Mouse (Mus musculus): Measurements from ENCODE around the gene Zbtb7b. TPM values are rescaled to one million over a fixed set of nuclear protein-coding genes. Genes with fewer than 3 reads are reported as not detected.

The Zbtb7b gene
- polyA plus RNA-seq, 1 experiment from 2014 or later = 8.2 TPM

GRCm38 (mm10) chr3:89380711-89381110 is 13.9 kb downstream of the Zbtb7b start:
- ATAC-seq (ENCODE audit: insufficient number of reproducible peaks, low FRiP score, low TSS enrichment, low read depth) = no peak
- Histone ChIP-seq H3K4me3 (replicated peaks) (no peak overlapping the region), H3K36me3 (peaks cover 12% of the 10 kb centered on the region; the same call in 1 of the 2 replicates), H3K27me3 (no peaks in the 10 kb centered on the region), H3K4me1 (peaks cover 44% of the 10 kb centered on the region), H3K9ac (no peak overlapping the region), H3K9me3 (replicated peaks) (no peaks in the 10 kb centered on the region), H3K27ac (replicated peaks) (no peak overlapping the region), H3K4me2 (replicated peaks) (no peak overlapping the region)
- WGBS = 93% methylated on average over 18 of the region's 18 CpGs

DNA sequence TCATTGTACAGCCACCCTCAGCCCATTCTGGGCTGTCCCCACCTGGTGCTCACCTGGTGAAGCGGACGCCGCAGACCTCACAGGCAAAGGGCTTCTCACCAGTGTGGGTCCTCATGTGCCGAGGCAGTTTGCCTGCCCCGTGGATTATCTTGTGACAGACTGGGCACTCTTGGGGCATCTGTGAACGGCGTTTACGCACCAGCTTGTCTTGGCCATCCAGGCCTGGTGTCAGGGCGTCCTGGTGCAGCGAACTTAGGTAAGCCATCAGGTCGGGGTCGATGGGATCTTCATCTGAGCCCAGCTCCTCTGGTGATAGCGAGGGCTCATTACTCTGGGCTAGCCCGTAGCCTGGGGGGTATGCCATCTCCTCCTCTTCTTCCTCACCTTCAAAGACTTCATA is 14.3 kb downstream of the Zbtb7b start:
- Histone ChIP-seq H3K9ac (no peak overlapping the region), H3K4me3 (replicated peaks) (no peak overlapping the region), H3K9me3 (replicated peaks) (no peaks in the 10 kb centered on the region), H3K27me3 (no peaks in the 10 kb centered on the region), H3K27ac (replicated peaks) (no peak overlapping the region), H3K4me1 (peaks cover 40% of the 10 kb centered on the region), H3K36me3 (peaks cover 12% of the 10 kb centered on the region; the same call in 1 of the 2 replicates), H3K4me2 (replicated peaks) (no peak overlapping the region)
- 92% methylated on average over 14 of the region's 14 CpGs for WGBS
- no peak for ATAC-seq (ENCODE audit: insufficient number of reproducible peaks, low FRiP score, low TSS enrichment, low read depth)

- H3K36me3 ChIP-seq = peaks cover 12% of the 10 kb centered on the region; the same call in 1 of the 2 replicates
- no peak for ATAC-seq (ENCODE audit: insufficient number of reproducible peaks, low FRiP score, low TSS enrichment, low read depth)
- H3K27me3 ChIP-seq = no peaks in the 10 kb centered on the region
- H3K27ac ChIP-seq (replicated peaks) = no peak overlapping the region
- H3K4me3 ChIP-seq (replicated peaks) = no peak overlapping the region
- peaks cover 32% of the 10 kb centered on the region for H3K4me1 ChIP-seq
- H3K9me3 ChIP-seq (replicated peaks) = no peaks in the 10 kb centered on the region
- no peak overlapping the region for H3K9ac ChIP-seq
- H3K4me2 ChIP-seq (replicated peaks) = no peak overlapping the region
- 84% methylated on average over 31 of the region's 31 CpGs for WGBS
These were observed 15.0 kb downstream of the Zbtb7b start for GRCm38 (mm10) chr3:89379388-89380131.

DNA sequence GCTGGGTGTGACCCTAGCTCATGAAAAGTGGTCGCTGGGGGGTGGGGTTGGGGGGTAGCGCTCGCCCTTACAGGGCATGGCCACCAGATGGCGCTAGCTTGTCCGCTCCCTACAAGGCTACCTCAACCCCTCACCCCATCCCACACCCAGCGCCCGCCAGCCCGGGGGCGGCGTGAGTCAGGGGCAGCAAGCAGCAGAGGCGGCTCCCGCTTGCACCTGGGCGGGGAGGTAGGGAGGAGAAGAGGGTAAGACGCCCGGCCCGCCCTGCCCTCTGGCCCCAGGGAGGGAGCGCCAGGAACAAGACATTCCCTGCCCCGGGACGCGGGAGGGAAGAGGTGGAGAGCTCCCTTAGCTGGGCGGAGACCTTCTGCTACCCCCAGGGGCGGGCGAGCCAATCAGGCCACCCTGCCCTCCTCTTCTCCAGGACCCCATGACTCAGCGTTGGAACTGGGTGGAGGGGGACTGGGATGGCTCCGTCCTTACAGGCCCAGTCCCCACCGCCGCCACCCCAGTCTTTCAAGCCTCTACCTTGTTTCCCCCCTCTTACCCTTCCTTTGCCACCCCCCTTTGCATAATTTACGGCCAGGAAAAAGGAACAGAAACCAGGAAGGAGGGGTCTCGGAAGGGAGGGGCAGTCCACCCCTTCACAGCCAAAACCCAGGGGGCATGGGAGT is 16.0 kb downstream of the Zbtb7b start:
- peaks cover 12% of the 10 kb centered on the region; the same call in 1 of the 2 replicates for H3K36me3 ChIP-seq
- peak overlapping the region; percentile 58 for H3K27ac ChIP-seq (replicated peaks)
- no peaks in the 10 kb centered on the region for H3K27me3 ChIP-seq
- peak overlapping the region; percentile 58 for H3K9ac ChIP-seq
- H3K4me2 ChIP-seq (replicated peaks) = peak overlapping the region; percentile 76
- under 1% methylated on average over 29 of the region's 29 CpGs for WGBS
- peaks cover 24% of the 10 kb centered on the region for H3K4me1 ChIP-seq
- peak overlapping the region; percentile 58 for H3K4me3 ChIP-seq (replicated peaks)
- peak; percentile 89 for ATAC-seq (ENCODE audit: insufficient number of reproducible peaks, low FRiP score, low TSS enrichment, low read depth)
- no peaks in the 10 kb centered on the region for H3K9me3 ChIP-seq (replicated peaks)

GRCm38 (mm10) chr3:89377831-89378230 is 16.7 kb downstream of the Zbtb7b start:
- Histone ChIP-seq H3K9me3 (replicated peaks) (no peaks in the 10 kb centered on the region), H3K27me3 (no peaks in the 10 kb centered on the region), H3K27ac (replicated peaks) (peak overlapping the region; percentile 58; the same call in 1 of the 2 replicates), H3K9ac (no peak overlapping the region), H3K4me1 (peaks cover 24% of the 10 kb centered on the region), H3K4me3 (replicated peaks) (peak overlapping the region; percentile 58), H3K36me3 (peaks cover 12% of the 10 kb centered on the region; the same call in 1 of the 2 replicates), H3K4me2 (replicated peaks) (peak overlapping the region; percentile 76)
- WGBS = 70% methylated on average over 4 of the region's 4 CpGs
- ATAC-seq (ENCODE audit: insufficient number of reproducible peaks, low FRiP score, low TSS enrichment, low read depth) = no peak

- no peak overlapping the region for H3K4me2 ChIP-seq (replicated peaks)
- 43% methylated on average over 5 of the region's 5 CpGs for whole genome bisulfite sequencing
- no peak overlapping the region for H3K27ac ChIP-seq (replicated peaks)
- ATAC-seq (ENCODE audit: insufficient number of reproducible peaks, low FRiP score, low TSS enrichment, low read depth) = no peak
- H3K9ac ChIP-seq = no peak overlapping the region
- H3K27me3 ChIP-seq = no peaks in the 10 kb centered on the region
- no peak overlapping the region for H3K4me3 ChIP-seq (replicated peaks)
- H3K36me3 ChIP-seq = no peaks in the 10 kb centered on the region
- H3K9me3 ChIP-seq (replicated peaks) = no peaks in the 10 kb centered on the region
- peaks cover 13% of the 10 kb centered on the region for H3K4me1 ChIP-seq
These were observed 20.9 kb downstream of the Zbtb7b start for GRCm38 (mm10) chr3:89373581-89374231.

- 51% methylated on average over 11 of the region's 11 CpGs for WGBS
- Histone ChIP-seq H3K27me3 (no peaks in the 10 kb centered on the region), H3K9ac (no peak overlapping the region), H3K4me3 (replicated peaks) (no peak overlapping the region), H3K36me3 (no peaks in the 10 kb centered on the region), H3K27ac (replicated peaks) (no peak overlapping the region), H3K4me2 (replicated peaks) (no peak overlapping the region), H3K9me3 (replicated peaks) (no peaks in the 10 kb centered on the region), H3K4me1 (no peaks in the 10 kb centered on the region)
- no peak for ATAC-seq (ENCODE audit: insufficient number of reproducible peaks, low FRiP score, low TSS enrichment, low read depth)
These were observed 27.2 kb downstream of the Zbtb7b start for GRCm38 (mm10) chr3:89367338-89367737.

- Histone ChIP-seq H3K36me3 (no peaks in the 10 kb centered on the region), H3K27ac (replicated peaks) (no peak overlapping the region), H3K9ac (no peak overlapping the region), H3K9me3 (replicated peaks) (no peaks in the 10 kb centered on the region), H3K4me2 (replicated peaks) (no peak overlapping the region), H3K27me3 (no peaks in the 10 kb centered on the region), H3K4me1 (no peaks in the 10 kb centered on the region), H3K4me3 (replicated peaks) (no peak overlapping the region)
- WGBS = 68% methylated on average over 20 of the region's 20 CpGs
- ATAC-seq (ENCODE audit: insufficient number of reproducible peaks, low FRiP score, low TSS enrichment, low read depth) = no peak
These were observed 28.8 kb downstream of the Zbtb7b start for GRCm38 (mm10) chr3:89365486-89366414.

DNA sequence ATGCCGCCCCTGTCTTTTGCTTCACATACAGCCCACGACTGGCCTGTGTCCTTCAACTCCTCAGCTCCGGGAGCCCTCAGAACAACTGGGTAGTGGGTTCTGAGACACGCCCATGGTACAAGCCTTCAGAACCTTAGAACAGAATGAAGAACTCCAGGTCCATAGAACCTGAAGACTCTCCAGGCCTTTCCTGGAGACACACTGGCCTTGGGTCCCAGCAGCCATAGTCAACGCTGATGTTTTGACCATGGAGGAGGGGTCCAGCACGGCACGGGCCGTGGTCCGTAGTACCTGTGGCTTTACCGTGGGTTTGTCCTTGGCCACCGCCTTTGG is 29.5 kb downstream of the Zbtb7b start, which contains the start of gene Dcst1:
Gene Dcst1 (minus strand): TSS at position 101 of the 333 bp plus-strand sequence.
- 89% methylated on average over 11 of the region's 11 CpGs for WGBS

GRCm38 (mm10) chr3:89364631-89365030 is 29.9 kb downstream of the Zbtb7b start:
- Histone ChIP-seq H3K9me3 (replicated peaks) (no peaks in the 10 kb centered on the region), H3K27me3 (no peaks in the 10 kb centered on the region), H3K9ac (no peak overlapping the region), H3K4me3 (replicated peaks) (no peak overlapping the region), H3K27ac (replicated peaks) (no peak overlapping the region), H3K4me1 (no peaks in the 10 kb centered on the region), H3K36me3 (no peaks in the 10 kb centered on the region), H3K4me2 (replicated peaks) (no peak overlapping the region)
- ATAC-seq (ENCODE audit: insufficient number of reproducible peaks, low FRiP score, low TSS enrichment, low read depth) = no peak
- 42% methylated on average over 8 of the region's 8 CpGs for WGBS

More for the DNA sequence above, 29.5 kb downstream of the Zbtb7b start, which contains the start of gene Dcst1:
- H3K4me1 ChIP-seq = no peaks in the 10 kb centered on the region
- no peaks in the 10 kb centered on the region for H3K36me3 ChIP-seq
- H3K4me2 ChIP-seq (replicated peaks) = no peak within 1 kb of the TSS
- ATAC-seq (ENCODE audit: insufficient number of reproducible peaks, low FRiP score, low TSS enrichment, low read depth) = no peak
- H3K4me3 ChIP-seq (replicated peaks) = no peak within 1 kb of the TSS
- no peak within 1 kb of the TSS for H3K27ac ChIP-seq (replicated peaks)
- no peaks in the 10 kb centered on the region for H3K27me3 ChIP-seq
- no peaks in the 10 kb centered on the region for H3K9me3 ChIP-seq (replicated peaks)
- no peak within 1 kb of the TSS for H3K9ac ChIP-seq
